Mouse (Mus musculus): ENCODE results near the gene Hmga2.

GRCm38 (mm10) chr10:120394740-120395139 lies 81.5 kb downstream of the Hmga2 start:
- TF ChIP-seq ZNF384 (IDR thresholded peaks at IDR 0.05; ENCODE audit: low read depth, low read length) (no peak), ZC3H11A (IDR thresholded peaks at IDR 0.05; ENCODE audit: borderline replicate concordance, low read depth, low read length) (no peak)

Data from ES-E14 (cell line).